Mouse (Mus musculus) left cerebral cortex, postnatal 10 days (tissue): ENCODE measurements around the gene Glt28d2. TPM values are rescaled to one million over a fixed set of nuclear protein-coding genes. Genes with fewer than 3 reads are reported as not detected.

ENCODE experiments used
- DNase-seq, 2 experiments: peaks; one replicate each; pipeline ENCODE4 v3.0.0; 2021 to 2022; ENCODE audit warnings: low spot score in 2 of 2, mixed read lengths in 1 of 2; ENCODE audit errors: extremely low spot score in 1 of 2
- intact Hi-C: fragments of 180-260 bp; cut with DNase I; formaldehyde crosslinking; loops from one replicate; pipeline ENCODE4 v1.15.1; 2025
- total RNA-seq, 2 experiments: library from RNA; stranded (reverse); gene quantifications; 2 replicates each; pipeline ENCODE4 v1.2.3; 2021

Gene Glt28d2
- total RNA-seq, 2 experiments from 2014 or later, result 0.92 to 1.6 TPM

- no peak for DNase-seq
- intact Hi-C loops, result no loop called here
Measured at GRCm38 (mm10) chr3:85886636-85887238, 579 bp downstream of the Glt28d2 start.

- DNase-seq, result no peak
- intact Hi-C loops, result no loop called here
Measured at GRCm38 (mm10) chr3:85885906-85886305, 1.4 kb downstream of the Glt28d2 start.

GRCm38 (mm10) chr3:85880687-85881086, 6.6 kb downstream of the Glt28d2 start:
- no peak for DNase-seq
- intact Hi-C loops, result no loop called here

- intact Hi-C loops, result no loop called here
- DNase-seq, result no peak
Measured at GRCm38 (mm10) chr3:85880068-85880467, 7.2 kb downstream of the Glt28d2 start.

- intact Hi-C loops, result no loop called here
- no peak for DNase-seq
Measured at GRCm38 (mm10) chr3:85878911-85879310, 8.4 kb downstream of the Glt28d2 start.

- intact Hi-C loops, result no loop called here
- DNase-seq, result no peak
Measured at GRCm38 (mm10) chr3:85863996-85864395, 23.3 kb downstream of the Glt28d2 start.

GRCm38 (mm10) chr3:85862886-85863285, 24.4 kb downstream of the Glt28d2 start:
- no peak for DNase-seq
- intact Hi-C loops, result no loop called here

- intact Hi-C loops, result no loop called here
- no peak for DNase-seq
Measured at GRCm38 (mm10) chr3:85860996-85861395, 26.3 kb downstream of the Glt28d2 start.

GRCm38 (mm10) chr3:85859311-85859710, 28.0 kb downstream of the Glt28d2 start:
- intact Hi-C loops, result no loop called here
- DNase-seq, result no peak

- intact Hi-C loops, result no loop called here
- DNase-seq, result no peak
Measured at GRCm38 (mm10) chr3:85858140-85859135, 28.9 kb downstream of the Glt28d2 start.

- intact Hi-C loops, result no loop called here
- DNase-seq, result no peak
Measured at GRCm38 (mm10) chr3:85857083-85857482, 30.2 kb downstream of the Glt28d2 start.

- DNase-seq, result no peak
- intact Hi-C loops, result no loop called here
Measured at GRCm38 (mm10) chr3:85855947-85856346, 31.4 kb downstream of the Glt28d2 start.

GRCm38 (mm10) chr3:85855043-85855442, 32.3 kb downstream of the Glt28d2 start:
- intact Hi-C loops, result no loop called here
- no peak for DNase-seq

- no peak for DNase-seq
- intact Hi-C loops, result no loop called here
Measured at GRCm38 (mm10) chr3:85854143-85854542, 33.2 kb downstream of the Glt28d2 start.

GRCm38 (mm10) chr3:85853715-85854114, 33.6 kb downstream of the Glt28d2 start:
- DNase-seq, result no peak
- intact Hi-C loops, result no loop called here

GRCm38 (mm10) chr3:85850079-85850478, 37.2 kb downstream of the Glt28d2 start:
- intact Hi-C loops, result no loop called here
- DNase-seq, result no peak

- intact Hi-C loops, result no loop called here
- no peak for DNase-seq
Measured at GRCm38 (mm10) chr3:85846316-85846715, 41.0 kb downstream of the Glt28d2 start.

GRCm38 (mm10) chr3:85845341-85845740, 42.0 kb downstream of the Glt28d2 start:
- intact Hi-C loops, result no loop called here
- no peak for DNase-seq

- DNase-seq, result no peak
- intact Hi-C loops, result no loop called here
Measured at GRCm38 (mm10) chr3:85842881-85843218, 44.5 kb downstream of the Glt28d2 start.

GRCm38 (mm10) chr3:85842177-85842880, 45.0 kb downstream of the Glt28d2 start:
- no peak for DNase-seq
- intact Hi-C loops, result no loop called here
